Mouse (Mus musculus) natural killer cell, adult 2 months (primary cell): Measurements from ENCODE around the gene Tsen34.
A peak's percentile ranks its signal among the peaks of the same experiment; 100 is the strongest.
"Not testable (repeated sequence)": the region's sequence is repeated elsewhere in the genome, so short reads cannot be mapped to it uniquely, and the experiment has no call there.

Experiments
- DNase-seq, 2 experiments: peaks; one replicate each; pipeline ENCODE4 v3.0.0; 2022; ENCODE audit warnings: low spot score in 2 of 2

The Tsen34 gene

DNA sequence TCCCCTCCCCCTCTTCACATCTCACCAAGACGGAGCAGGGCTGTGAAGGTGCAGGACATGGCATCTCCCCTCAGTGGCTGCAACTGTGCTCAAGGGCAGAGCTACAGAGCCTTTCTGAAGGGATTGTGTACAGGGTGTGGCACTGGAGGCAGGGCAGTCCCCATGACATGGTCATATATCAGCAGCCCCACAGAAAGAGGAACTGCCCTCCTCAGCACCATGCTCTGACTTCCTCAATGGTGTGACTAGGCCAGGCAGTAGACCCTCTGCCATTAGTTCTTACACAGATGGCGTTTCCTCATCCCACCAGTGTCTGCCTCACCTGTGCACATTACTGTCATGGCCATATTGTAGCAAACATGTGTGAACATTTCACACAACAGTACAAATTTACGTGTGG, 27.6 kb downstream of the Tsen34 start, which contains the start of gene Pirb:
TSS of gene Pirb (minus strand) at position 124 of the 400 bp plus-strand sequence.
- DNase-seq = peak in 1 of 2 experiments; percentile 38

DNA sequence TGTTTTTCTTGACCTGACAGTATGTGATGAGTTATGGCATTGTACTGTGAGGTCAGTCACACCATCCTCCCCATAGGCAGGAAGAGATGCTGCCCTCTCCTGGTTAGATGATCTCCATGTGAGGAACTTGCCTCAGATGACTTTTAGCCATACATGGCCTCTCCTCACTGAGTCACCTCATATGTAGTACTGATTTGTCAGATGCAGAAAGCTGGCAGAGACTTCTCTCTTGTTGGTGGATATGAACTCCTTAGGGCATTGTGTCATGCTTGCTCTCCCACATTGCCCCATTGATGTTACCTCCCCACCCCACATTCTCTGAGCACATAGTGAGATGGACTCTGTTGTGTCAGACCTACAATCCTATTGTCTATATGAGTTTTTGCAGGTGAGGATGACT, 32.8 kb downstream of the Tsen34 start:
- DNase-seq = not testable (repeated sequence)

- not testable (repeated sequence) for DNase-seq
Observed at GRCm38 (mm10) chr7:3732675-3733074, 40.0 kb downstream of the Tsen34 start.
